Mouse (Mus musculus) monocyte, adult 5-6 weeks (primary cell): ENCODE results near the gene Dab2ip. TPM values are rescaled to one million over a fixed set of nuclear protein-coding genes. Genes with fewer than 3 reads are reported as not detected.
A peak's percentile ranks its signal among the peaks of the same experiment; 100 is the strongest.

Experiments used
- ATAC-seq: fragments of 153-309, 156-312 bp; replicated peaks from 2 replicates; pipeline ENCODE4 v1.8.0; 2017; ENCODE audit warnings: mild to moderate bottlenecking; ENCODE audit not compliant: low TSS enrichment, insufficient number of reproducible peaks, severe bottlenecking, poor library complexity, low FRiP score
- total RNA-seq: library from RNA; stranded (forward); fragments of 200-1000, 200-491, 200-594 nt; gene quantifications from 3 replicates; pipeline ENCODE4 v1.2.3, GENCODE M21; 2017

Dab2ip gene
- total RNA-seq, 1 experiment from 2014 or later = 5.5 TPM

DNA sequence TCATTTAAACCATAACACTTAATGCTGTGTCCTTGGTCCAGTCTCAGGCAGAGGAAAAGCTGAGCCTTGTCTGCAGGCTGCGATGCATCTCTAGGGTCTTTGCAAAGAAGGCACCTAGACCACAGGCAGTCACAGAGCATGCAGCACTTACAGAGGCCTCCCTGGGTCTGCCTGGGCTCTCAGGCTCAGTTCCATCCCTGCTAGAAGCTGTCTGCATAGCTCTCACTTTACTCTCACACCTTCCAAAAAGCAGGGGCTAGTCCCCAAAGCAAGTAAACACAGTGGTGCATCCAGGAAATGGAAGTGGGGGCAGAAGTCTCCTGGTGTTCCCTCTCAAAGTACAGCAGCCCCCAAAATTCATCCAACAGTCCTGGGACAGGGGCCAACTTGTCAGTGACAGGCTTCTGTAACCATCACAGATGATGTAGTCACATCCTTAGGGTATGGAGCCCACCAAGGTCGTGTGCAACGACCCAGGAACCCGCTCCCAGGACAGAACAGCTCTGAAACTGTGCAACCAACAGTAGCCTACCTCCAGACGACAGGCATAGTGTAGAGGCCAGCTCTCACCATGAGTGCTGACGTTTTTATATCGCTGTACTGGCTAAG is 192.6 kb downstream of the Dab2ip start:
- ATAC-seq = no peak

DNA sequence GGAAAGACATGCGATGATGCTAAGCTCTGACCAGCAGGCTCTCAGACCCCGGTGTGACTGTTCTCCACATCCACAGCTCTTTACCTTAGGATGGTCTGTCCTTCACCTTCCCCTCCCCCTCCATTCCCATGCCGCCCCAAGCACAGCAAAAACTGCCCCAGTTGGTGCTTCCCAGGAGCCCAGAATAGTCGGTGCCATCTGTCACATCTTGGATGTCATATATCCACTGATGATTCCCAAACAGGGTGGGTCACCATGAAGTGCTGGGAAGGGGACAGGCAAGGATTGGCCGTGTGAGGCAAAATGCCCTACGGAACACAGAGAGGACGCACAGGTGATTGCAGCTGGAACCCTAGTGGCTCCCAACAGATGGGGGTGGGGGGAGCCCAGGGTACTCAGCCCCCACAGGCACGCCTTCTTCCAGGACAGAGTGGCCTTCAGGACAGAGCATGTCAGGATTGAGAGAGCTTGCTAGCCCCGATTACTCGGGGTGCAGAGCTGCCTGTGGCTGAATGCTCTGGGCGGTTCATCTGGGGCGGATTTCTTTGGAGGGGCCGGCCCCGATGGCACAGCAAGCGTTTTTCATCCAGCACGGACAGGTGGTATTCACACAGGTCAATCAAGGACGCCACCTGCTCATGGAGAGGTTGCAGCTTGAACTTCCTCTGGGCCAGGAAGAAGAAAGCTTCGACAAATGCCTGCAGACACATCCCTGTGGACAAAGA is 193.9 kb downstream of the Dab2ip start:
- ATAC-seq = no peak

- peak; percentile 55; the same call in 1 of the 2 replicates for ATAC-seq
Measured at GRCm38 (mm10) chr2:35756467-35756866, 198.4 kb downstream of the Dab2ip start.

DNA sequence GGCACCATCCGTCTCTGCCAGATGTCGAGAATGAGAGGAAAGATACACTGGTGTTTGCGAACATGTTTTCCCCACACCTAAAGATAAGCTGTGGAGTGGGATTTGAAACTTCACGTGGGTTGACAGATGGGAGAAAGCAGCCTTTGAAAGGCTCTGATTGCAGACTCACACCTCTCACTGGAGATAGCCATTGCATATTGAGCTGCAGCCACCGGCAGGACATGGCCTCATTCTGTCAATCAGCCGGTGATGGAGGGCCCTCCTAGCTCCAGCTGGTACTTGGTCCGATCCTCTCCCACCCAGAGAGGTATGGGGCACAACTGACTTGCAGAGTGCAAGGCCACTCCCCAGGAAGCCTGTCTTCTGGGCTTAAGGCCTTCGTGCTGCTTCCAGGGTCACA is 202.3 kb downstream of the Dab2ip start:
- ATAC-seq = no peak

DNA sequence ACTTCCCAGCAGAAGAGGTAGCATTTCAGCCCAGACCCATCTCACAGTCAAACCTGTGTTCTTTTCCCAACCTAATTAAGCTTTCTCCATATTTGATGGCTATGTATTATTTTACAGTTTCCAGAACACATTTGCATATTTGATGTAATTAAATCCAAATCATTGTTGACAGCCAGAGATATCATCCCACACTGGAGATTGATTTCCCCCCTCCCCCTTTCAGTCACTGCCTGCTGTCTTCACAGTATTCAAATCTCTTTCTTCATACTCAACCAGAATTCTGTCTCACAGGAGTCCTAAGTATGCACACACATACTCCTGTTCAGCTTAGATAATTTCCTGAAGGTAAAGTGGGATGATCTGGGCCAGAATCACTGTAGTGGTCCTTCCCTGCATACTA is 202.8 kb downstream of the Dab2ip start:
- ATAC-seq = no peak

- ATAC-seq = no peak
Measured at GRCm38 (mm10) chr2:35761458-35761857, 203.4 kb downstream of the Dab2ip start.

DNA sequence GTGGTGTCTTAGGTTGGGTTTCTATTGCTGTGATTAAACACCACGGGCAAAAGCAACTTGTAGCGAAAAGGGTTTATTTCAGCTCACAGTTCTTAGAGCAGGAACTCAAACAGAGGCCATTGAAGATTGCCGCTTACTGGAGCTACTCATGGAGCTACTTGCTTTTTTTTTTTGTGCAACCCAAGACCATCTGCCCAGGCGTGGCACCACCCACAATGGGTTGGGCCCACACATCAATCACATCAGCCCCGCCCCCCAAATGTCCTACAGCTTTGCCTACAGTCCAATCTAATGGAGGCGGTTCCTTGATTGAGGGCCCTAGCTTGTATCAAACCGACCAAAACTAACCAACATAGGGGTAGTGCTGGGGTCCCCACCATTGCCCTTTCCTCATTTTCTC is 205.8 kb downstream of the Dab2ip start:
- no peak for ATAC-seq

DNA sequence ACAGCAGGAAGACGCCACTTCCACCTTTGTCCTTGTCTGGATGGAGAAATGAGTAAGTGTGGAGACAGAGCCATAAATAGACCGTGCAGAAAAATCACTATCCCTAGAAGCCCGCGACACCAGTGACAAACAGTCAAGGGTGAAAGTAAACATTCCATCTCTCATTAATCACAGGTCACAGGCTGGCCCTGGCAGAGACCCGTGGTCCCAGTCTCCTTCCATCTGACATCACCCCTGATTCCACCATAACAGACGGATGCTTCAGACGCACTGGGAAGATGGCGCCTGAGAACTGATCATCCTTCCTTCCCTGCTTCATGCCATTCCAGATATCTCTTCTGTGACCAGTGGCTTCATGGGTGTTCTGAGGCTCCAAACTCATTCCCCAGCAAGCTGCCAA is 206.3 kb downstream of the Dab2ip start:
- no peak for ATAC-seq

GRCm38 (mm10) chr2:35767834-35768537 is 209.9 kb downstream of the Dab2ip start:
- ATAC-seq = no peak

GRCm38 (mm10) chr2:35768538-35769238 is 210.6 kb downstream of the Dab2ip start:
- ATAC-seq = no peak

DNA sequence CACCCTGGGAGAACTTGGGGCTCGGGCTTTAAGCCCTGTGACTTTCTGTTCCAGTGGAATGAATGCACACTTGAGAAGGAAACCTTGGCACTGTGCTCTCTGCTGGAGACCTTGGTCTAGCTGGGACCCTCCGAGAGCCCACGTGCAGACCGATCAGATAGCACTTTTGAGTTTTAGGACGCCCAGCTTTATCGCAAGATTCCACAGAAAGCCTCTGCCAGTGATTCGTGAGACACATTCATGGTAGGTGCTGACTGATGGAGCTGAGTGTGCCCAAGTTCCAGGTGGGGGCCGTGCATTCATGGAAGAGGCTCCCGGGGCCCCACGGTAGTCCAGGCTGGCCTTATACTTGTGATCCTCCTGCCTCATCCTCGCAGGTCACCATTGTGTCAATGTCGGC is 211.3 kb downstream of the Dab2ip start:
- ATAC-seq = no peak

DNA sequence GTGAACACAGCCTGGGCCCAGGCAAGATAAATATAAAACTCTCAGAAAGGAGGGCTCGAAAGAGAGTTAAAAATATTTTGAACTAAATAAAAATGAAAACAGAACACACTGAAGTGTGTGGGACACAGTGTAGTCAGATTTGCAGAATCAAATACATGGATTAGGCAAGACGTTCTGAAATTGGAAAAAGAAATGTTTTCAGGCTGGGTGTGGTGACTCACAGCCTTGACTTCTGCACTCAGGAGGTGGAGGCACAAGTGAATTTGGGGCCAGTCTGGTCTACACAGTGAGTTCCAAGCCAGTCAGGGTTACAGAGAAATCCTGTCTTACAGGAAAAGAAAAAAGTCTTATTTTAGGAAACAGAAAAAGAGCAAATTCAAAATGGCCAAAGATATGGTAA is 212.5 kb downstream of the Dab2ip start:
- no peak for ATAC-seq

- ATAC-seq = no peak
Measured at GRCm38 (mm10) chr2:35775651-35776055, 217.6 kb downstream of the Dab2ip start.

DNA sequence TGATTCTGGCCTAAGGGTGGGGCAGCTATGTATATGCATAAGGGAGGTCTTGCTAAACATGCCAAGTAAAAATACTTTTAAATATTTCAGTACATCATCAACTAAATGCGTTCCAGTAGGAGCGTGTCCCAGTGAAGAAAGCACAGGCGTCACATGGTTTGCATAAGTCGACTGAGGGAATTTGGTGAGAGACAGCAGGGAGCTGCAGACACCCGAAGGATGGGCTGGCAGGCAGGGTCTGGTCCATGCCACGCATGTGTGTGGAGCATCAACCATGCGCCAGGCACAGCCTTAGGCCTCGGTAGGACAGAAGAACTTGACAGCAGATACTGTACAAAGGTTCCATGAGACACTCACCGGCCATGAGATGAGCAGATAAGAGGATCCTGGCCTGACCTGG is 218.9 kb downstream of the Dab2ip start:
- ATAC-seq = no peak

DNA sequence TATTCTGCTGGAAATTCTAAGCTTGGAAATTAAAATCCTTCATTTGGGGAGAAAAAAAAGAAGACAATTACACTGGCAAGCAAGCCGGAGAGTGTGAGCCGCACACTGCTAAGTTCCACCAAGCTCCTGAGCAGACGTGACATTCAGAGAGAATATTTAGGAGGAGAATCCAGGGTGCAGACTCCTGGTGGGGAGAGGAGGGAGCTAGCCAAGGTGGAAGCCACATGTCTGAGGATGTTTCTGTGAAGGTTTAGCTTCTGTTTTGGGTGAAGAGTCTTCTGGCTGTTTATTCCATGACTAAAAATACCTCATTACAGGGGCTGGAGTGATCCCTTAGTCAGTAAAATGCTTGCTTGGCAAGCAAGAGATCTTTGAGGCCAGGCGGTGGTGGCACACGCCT is 221.2 kb downstream of the Dab2ip start:
- ATAC-seq = no peak

Other genes starting within 250 kb of the Dab2ip start
- gene Stom, start 221.3 kb upstream of the Dab2ip start, total RNA-seq = 53.6 to 72.6 TPM (median 70.6 TPM) in 3 replicates
- gene 4930568D16Rik, start 190.5 kb upstream of the Dab2ip start, total RNA-seq = not detected in 3 replicates
- not detected in 3 replicates for gene 4930402F06Rik, start 161.1 kb upstream of the Dab2ip start, total RNA-seq
- gene Ggta1, start 95.0 kb upstream of the Dab2ip start, total RNA-seq = 133 to 163 TPM (median 146 TPM) in 3 replicates